Mouse (Mus musculus) embryo, embryonic 11.5 days (tissue): ENCODE results near the gene Parp8.

ENCODE experiments used
- DNase-seq: peaks from one replicate; pipeline ENCODE4 v3.0.0-alpha.2; 2012; ENCODE audit warnings: low read depth, low spot score

The Parp8 gene

DNA sequence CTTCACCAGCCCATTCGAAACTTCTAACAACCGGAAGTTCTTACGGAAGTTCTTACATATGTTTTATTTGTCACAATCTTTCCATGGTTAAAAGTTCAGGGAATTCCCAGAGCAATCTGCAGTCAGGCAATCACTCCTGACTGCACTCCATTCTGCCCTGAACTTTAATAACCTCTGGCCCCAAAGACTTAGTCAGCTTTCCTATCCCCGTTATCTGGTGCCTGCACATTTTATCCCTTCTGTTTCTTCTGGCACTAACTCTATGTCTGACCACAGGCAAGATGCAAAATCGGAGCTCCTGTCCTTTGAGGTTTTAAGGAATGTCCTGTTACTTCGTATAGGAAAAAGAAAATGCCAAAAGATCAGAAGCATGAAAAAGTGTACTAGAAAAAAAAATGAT is 4.7 kb downstream of the Parp8 start:
- DNase-seq, result no peak

- no peak for DNase-seq
Observed at GRCm38 (mm10) chr13:117018676-117019075, 6.7 kb downstream of the Parp8 start.

GRCm38 (mm10) chr13:117013516-117013915 is 11.8 kb downstream of the Parp8 start:
- DNase-seq, result no peak

DNA sequence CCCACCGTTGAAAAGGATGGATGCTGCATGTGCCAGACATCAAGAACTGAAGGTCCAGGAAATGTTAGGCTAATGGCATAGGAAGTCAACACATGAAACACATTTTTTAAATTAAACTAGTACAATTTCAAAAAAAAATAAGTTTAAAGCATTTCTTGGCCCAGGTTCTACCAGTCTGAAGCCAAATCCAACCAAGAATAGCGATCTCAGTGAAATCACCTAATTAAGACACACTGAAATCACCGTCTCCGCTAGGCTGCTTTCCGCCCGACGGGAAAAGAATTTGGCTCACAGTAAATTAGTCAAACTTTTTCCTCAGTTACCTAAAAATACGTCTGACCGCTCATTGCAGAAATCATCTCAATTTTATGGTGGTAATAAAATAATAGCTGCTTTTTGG is 13.3 kb downstream of the Parp8 start:
- DNase-seq, result no peak

- DNase-seq, result no peak
Observed at GRCm38 (mm10) chr13:117010143-117010542, 15.2 kb downstream of the Parp8 start.

DNA sequence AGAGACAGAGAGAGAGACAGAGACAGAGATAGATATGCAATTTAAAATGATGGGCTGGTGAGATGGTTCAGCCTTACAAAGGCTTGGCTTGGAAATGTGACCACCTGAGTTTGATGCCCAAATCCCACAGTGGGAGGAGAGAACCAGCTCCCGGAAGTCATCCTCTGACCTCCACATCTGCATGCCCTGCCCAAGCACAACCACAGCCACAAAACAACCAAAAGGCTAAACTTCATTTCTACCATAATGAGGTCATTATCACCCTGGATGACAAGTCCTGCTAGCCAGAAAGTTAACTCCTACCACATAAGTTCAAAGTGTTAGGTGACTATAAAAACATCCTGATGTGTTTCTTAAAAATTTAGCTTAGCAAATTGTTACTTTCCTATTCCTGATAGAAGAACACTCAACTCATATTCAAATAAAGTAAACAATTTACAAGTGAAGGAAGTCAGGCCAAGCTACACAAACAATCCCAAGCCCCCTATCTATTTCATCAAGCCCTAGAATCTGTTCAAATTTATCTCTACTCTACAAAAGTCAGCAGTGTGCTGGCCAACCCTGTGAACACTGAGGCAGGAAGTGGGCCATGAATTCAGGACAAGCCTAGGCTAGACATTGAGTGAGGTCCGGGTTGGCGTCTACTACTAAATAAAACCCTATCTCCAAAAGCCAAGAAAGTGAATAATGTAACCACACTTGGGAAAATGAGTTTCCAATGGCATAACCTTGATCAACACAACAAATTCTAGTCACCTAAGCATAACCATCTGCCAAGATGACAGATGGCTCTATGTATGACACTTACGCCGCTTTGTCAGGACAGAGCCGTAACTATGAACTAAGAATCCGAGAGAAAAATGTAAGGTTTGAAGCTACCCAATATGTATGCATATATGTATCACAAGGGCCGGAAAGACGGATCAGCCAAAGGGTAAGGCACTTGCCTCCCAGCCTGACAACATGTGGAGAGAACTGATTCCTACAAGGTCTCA is 17.0 kb downstream of the Parp8 start:
- no peak for DNase-seq

DNA sequence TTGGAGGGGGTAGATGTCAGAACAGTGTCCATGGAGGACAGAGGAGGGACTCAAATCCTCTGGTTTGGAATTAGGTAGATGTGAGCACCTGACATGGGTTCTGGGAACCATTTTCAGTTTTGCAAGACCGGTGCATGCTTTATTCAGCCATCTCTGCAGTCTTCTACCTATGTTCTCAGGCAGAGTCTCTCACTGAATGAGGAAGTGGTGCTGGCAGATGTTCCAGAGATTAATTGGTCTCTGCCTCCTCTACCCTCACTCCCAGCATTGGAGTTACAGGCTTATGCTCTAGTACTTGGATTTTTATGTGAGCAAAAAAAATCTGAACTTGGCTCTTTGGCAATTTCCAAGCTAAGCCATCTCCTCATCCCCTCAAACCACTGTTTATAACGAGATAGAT is 17.8 kb downstream of the Parp8 start:
- DNase-seq, result no peak

DNA sequence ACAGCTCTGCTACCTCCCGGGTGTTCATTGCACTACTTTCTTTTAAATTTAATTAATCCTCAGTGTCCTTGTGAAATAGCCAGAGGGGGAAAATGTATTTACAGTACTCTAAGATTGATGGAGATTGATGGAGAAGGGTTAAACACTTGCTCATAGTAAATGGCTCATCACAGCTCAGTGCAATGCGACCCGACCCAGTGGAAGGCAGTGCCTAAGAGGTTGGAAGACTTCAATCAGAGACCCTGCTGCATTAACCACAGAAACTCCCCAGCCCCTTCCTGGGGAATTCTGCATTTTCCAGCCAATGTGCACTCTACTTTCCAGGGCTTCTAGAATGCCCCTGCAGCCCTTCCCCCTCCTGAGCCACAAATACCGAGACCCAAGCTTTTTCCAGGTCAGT is 18.7 kb downstream of the Parp8 start:
- DNase-seq, result no peak

GRCm38 (mm10) chr13:117000493-117000892 is 24.8 kb downstream of the Parp8 start:
- DNase-seq, result no peak

DNA sequence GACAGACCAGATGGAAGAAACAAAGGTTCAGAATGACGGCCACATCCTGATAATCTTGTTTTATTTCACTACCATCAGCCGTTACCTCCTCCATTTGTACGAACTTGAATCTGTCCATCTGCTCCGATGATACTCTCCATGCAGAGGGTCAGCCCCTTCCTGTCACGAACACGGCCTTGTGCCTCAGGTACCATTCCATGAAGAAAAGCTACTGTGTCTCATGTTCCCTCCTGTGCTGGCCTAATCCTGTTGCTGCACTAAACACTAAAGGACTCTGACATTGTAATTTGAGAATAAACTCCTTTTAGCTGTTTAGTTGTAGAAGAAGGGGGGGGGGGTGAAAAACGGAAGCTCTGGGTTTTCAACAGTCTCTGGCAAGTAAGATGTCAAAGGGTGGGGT is 33.8 kb downstream of the Parp8 start:
- DNase-seq, result no peak

GRCm38 (mm10) chr13:116990327-116990726 is 35.0 kb downstream of the Parp8 start:
- no peak for DNase-seq

DNA sequence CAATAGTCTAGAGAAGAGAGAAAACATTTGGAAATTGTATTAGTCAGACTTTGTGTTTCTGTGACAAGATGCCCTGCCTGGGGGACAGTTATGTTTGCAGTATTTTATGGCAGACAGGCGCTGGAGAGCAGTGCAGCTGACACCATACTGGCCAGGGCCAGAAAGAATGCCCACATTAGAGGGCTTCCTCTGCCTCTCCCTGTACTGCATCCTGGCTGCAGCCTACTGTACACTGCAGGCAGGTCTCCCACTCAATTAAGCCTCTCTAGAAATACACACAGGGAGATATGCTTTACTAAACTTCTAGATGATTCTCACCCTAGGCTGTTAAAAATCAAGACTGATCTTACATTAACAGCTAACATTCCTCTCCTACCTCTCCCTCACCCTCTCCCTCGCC is 36.6 kb downstream of the Parp8 start:
- no peak for DNase-seq

DNA sequence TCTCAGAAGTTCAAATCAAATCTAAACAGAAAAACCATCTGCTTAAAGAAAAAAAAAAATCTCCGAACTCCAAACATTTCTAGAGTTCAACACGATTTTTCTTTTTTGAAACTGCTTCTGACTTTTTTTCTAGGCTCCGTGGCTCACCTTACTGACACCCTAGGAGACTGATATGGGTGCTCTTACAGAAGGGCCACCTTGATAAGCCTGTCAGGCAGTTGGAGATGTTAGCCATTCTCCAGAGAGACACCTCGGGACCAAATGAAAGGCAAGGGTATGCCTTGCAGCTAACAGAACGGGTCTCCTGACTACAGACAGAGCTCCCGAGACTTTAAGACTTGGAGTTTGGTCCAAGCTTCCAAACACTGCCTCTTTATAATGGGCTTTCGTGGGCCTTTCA is 37.1 kb downstream of the Parp8 start:
- no peak for DNase-seq

GRCm38 (mm10) chr13:116987284-116987683 is 38.1 kb downstream of the Parp8 start:
- no peak for DNase-seq

DNA sequence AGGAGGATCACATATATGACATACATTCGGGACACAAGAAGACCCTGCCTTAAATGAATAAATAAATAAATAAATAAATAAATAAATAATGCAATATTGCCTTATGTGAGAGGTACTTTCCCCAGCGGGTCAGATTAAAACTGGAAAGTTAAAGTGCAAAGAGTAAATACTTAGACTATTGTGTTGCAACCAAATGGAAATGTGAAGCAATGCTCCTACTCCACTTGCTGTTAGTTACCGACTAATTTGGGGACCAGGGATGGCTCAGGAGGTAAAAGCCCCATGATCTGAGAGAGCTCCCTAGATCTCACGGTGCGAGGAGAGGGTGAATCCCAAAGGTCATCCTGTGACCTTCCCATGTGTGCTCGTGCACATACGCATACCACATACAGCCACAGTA is 38.7 kb downstream of the Parp8 start:
- no peak for DNase-seq

DNA sequence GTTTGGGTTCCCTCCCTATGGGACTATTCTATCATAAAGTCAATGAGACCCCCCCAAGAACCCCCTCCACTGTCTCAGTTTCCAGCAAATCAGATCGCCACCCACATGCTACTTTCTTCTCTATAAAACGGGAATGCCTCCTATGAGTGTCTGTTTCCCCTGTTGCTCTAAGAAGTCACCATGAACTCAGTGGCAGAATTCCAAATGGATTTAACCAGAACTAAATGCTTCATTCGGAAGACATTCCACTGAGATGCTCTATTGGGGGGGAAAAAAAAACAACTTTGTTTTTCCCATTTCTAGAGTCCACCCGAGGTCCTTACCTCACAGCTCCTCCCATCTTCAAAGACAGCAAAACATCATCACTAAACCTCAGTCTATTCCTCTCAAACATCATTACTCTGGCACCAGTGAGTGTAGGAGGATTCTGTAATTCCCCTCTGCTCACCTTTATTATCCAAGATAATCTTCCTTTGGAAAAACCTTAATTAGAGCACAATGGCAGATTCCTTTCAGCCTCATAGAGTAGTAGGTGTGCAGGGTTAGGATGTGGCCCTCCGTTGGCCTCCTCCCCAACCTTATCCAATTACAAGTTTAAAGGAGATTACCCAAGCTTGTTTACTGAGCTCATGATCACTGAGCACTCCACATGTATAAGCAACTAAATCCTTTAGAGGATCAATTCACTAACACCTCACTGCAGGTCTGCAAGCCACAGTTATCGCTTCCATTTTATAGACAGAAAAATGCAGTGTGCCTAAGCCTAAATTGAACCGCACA is 51.1 kb downstream of the Parp8 start:
- DNase-seq, result no peak

DNA sequence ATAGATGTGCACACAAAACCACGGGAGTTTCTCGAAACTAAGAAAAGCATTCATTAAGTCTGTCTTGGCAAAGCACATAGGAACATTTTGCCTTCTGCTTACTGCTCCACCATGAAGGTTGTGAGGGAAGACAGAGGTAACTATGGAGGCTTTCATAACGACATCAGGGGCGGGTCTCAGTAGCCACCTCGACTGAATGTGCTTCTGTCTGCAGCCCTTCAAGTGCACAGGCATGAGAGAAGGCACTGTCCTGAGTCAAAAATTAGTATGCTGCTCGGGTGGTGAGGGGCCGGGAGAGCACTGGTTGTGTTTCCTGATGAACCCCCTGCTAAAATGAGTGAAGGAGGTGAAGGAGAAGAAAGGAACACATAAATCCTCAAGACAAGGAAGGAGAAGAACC is 51.8 kb downstream of the Parp8 start:
- DNase-seq, result no peak

DNA sequence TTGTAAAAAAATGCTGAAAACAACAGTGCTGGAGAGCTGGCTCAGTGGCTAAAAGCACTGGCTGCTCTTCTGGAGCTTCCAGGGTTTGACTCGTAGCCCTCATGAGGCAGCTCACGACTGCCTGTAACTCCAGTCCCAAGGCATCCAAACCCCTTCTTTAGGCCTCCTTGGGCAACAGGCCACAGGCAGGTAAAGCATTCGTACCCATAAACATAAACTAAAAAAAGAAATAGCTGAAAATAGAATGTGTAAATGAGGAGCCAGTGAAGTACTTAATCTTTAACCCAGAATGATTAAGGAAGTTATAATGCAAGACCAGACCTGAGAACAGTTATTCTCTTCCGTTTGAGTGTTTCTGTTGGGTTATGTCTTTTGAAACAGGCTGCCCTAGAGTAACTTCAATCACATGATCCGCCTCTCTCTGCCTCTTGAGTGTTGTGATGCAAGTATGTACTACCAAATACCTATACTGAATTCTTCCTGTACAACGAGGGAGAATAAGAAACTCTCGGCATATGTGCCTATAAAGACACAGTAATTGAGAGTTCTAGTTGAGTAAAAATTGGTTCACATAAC is 53.2 kb downstream of the Parp8 start:
- no peak for DNase-seq

DNA sequence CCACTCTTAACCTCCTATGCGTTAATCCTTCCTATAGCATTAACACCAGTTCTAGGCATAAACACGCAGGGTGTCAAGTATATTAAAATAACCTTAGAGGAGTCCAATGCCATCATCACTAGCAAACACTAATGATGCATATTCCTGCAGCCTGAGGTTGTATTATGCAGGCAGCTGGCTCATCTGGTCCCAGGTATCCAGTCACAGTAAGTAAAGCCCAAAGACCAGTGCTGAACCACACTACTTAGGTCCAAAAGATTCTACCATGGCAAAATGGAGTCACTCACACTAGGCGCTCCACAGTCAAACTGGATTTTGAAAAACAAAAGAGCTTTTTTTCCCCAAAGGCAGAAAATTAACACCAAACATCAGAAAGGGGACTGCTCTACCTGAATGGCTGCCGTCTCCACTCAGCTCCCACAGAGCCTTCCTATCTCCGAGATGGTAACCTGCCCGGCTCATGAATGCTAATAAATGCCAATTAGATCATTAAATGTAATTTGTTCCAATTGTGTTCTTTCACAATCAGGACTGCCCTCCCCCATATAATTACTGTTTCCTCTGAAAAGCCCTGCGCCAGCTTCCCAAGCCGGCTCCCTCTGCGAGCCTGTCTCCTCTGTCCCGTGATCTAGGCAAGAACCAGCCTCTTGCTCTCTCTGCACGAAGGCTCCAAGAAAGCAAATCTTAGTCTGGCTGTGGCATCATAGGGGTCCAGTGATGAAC is 54.5 kb downstream of the Parp8 start:
- no peak for DNase-seq

- DNase-seq, result no peak
Observed at GRCm38 (mm10) chr13:116969650-116970049, 55.7 kb downstream of the Parp8 start.

- DNase-seq, result no peak
Observed at GRCm38 (mm10) chr13:116968906-116969305, 56.4 kb downstream of the Parp8 start.

GRCm38 (mm10) chr13:116967459-116967858 is 57.9 kb downstream of the Parp8 start:
- DNase-seq, result no peak
